Mouse (Mus musculus) spleen, adult 2 months (tissue): ENCODE results near the gene Izumo4.

Experiments
- CTCF ChIP-seq: fragments of 200-500 bp; IDR thresholded peaks from 2 replicates; pipeline ENCODE4 v1.5.1; 2011; ENCODE audit warnings: mild to moderate bottlenecking, inconsistent platforms; ENCODE audit not compliant: insufficient read depth, insufficient read length, insufficient replicate concordance; ENCODE audit errors: extremely low read depth
- POLR2A ChIP-seq: fragments of 200-500 bp; IDR thresholded peaks from 2 replicates; pipeline ENCODE4 v1.6.1; 2011; ENCODE audit warnings: low read depth, low read length, inconsistent platforms

- TF ChIP-seq CTCF (no peak), POLR2A (no peak)
Observed at GRCm38 (mm10) chr10:80653156-80653720, 48.7 kb upstream of the Izumo4 start.
